Mouse (Mus musculus) thymus, adult 2 months (tissue): ENCODE measurements around the gene Nr4a2. TPM values are rescaled to one million over a fixed set of nuclear protein-coding genes. Genes with fewer than 3 reads are reported as not detected.

Experiments
- DNase-seq: peaks from one replicate; pipeline ENCODE4 v3.0.0; 2021
- H3K27ac ChIP-seq: fragments of 200-500 bp; 2 replicates; pipeline ENCODE4 v1.5.1; 2012; ENCODE audit warnings: low read length, control low read depth; ENCODE audit not compliant: control insufficient read depth, insufficient read depth
- H3K27me3 ChIP-seq: fragments of 200-500 bp; 2 replicates; pipeline ENCODE4 v1.6.1; 2012; ENCODE audit warnings: mild to moderate bottlenecking, low read length, moderate library complexity, mixed read lengths; ENCODE audit not compliant: control insufficient read depth, insufficient read depth
- H3K36me3 ChIP-seq: fragments of 200-500 bp; 2 replicates; pipeline ENCODE4 v1.6.1; 2012; ENCODE audit warnings: mild to moderate bottlenecking, low read length, moderate library complexity; ENCODE audit not compliant: control insufficient read depth, insufficient read depth
- H3K4me1 ChIP-seq: fragments of 200-500 bp; replicated peaks from 2 replicates; pipeline ENCODE4 v1.6.1; 2012; ENCODE audit warnings: low read length; ENCODE audit not compliant: control insufficient read depth, insufficient read depth
- H3K4me3 ChIP-seq: fragments of 200-500 bp; 2 replicates; pipeline ENCODE4 v1.5.1; 2012; ENCODE audit warnings: mild to moderate bottlenecking, low read length, control low read depth, moderate library complexity; ENCODE audit not compliant: control insufficient read depth, insufficient read depth
- CTCF ChIP-seq: fragments of 200-500 bp; IDR thresholded peaks from 2 replicates; pipeline ENCODE4 v1.5.1; 2012; ENCODE audit warnings: mild to moderate bottlenecking, control low read depth, low read length, moderate library complexity, borderline replicate concordance; ENCODE audit not compliant: control insufficient read depth, poor library complexity, insufficient read depth; ENCODE audit errors: extremely low read depth
- POLR2A ChIP-seq: fragments of 200-500 bp; IDR thresholded peaks from 2 replicates; pipeline ENCODE4 v1.6.1; 2012; ENCODE audit warnings: mild to moderate bottlenecking, low read length, control low read depth, moderate library complexity; ENCODE audit not compliant: control insufficient read depth, poor library complexity, insufficient read depth; ENCODE audit errors: extremely low read depth
- WGBS: fragments of 180-500 bp; shearing (Covaris S2); methylation state at CpG from one replicate; pipeline ENCODE4 v1.1.7; 2018; 5-methylcytosine and 5-hydroxymethylcytosine counted together
- polyA plus RNA-seq: library from polyadenylated mRNA; depleted of rRNA; stranded (reverse); fragments of >200 nt; gene quantifications from 2 replicates; pipeline ENCODE4 v1.2.3, GENCODE M21; 2012; rRNA removed

Nr4a2 gene
- polyA plus RNA-seq, 1 experiment = 2.0 TPM

GRCm38 (mm10) chr2:57103845-57104660, 19.8 kb downstream of the Nr4a2 start:
- H3K27ac ChIP-seq = no peak overlapping the region
- H3K4me3 ChIP-seq = no peak overlapping the region
- WGBS = 5% methylated on average over 26 of the region's 26 CpGs
- peaks cover 12% of the 10 kb centered on the region for H3K27me3 ChIP-seq
- no peak for DNase-seq
- peaks cover 3% of the 10 kb centered on the region; the same call in 1 of the 2 replicates for H3K4me1 ChIP-seq
- no peak for TF ChIP-seq POLR2A
- no peak for TF ChIP-seq CTCF
- no peaks in the 10 kb centered on the region for H3K36me3 ChIP-seq

- Histone ChIP-seq H3K4me1 (peaks cover 3% of the 10 kb centered on the region; the same call in 1 of the 2 replicates), H3K36me3 (no peaks in the 10 kb centered on the region), H3K27me3 (peaks cover 12% of the 10 kb centered on the region), H3K27ac (no peak overlapping the region), H3K4me3 (no peak overlapping the region)
- WGBS = 5% methylated on average over 36 of the region's 37 CpGs
- DNase-seq = no peak
- TF ChIP-seq POLR2A (no peak), CTCF (no peak)
Measured at GRCm38 (mm10) chr2:57102856-57103844, 20.7 kb downstream of the Nr4a2 start.

GRCm38 (mm10) chr2:57102091-57102855, 21.5 kb downstream of the Nr4a2 start:
- TF ChIP-seq POLR2A (no peak), CTCF (no peak)
- no peak overlapping the region for H3K4me3 ChIP-seq
- H3K27ac ChIP-seq = no peak overlapping the region
- H3K27me3 ChIP-seq = peaks cover 16% of the 10 kb centered on the region
- WGBS = 5% methylated on average over 51 of the region's 51 CpGs
- no peak for DNase-seq
- H3K36me3 ChIP-seq = no peaks in the 10 kb centered on the region
- H3K4me1 ChIP-seq = peaks cover 3% of the 10 kb centered on the region; the same call in 1 of the 2 replicates

- H3K4me3 ChIP-seq = no peak overlapping the region
- no peak for TF ChIP-seq POLR2A
- no peak for TF ChIP-seq CTCF
- peaks cover 14% of the 10 kb centered on the region for H3K27me3 ChIP-seq
- WGBS = 84% methylated on average over 3 of the region's 3 CpGs
- H3K27ac ChIP-seq = no peak overlapping the region
- peaks cover 3% of the 10 kb centered on the region; the same call in 1 of the 2 replicates for H3K4me1 ChIP-seq
- no peaks in the 10 kb centered on the region for H3K36me3 ChIP-seq
- DNase-seq = no peak
Measured at GRCm38 (mm10) chr2:57100241-57100640, 23.6 kb downstream of the Nr4a2 start.

GRCm38 (mm10) chr2:57072452-57072851, 51.4 kb downstream of the Nr4a2 start:
- Histone ChIP-seq H3K27me3 (no peaks in the 10 kb centered on the region), H3K4me3 (no peak overlapping the region), H3K27ac (no peak overlapping the region), H3K4me1 (no peaks in the 10 kb centered on the region), H3K36me3 (no peaks in the 10 kb centered on the region)
- 85% methylated on average over 9 of the region's 9 CpGs for WGBS
- DNase-seq = no peak
- TF ChIP-seq POLR2A = no peak
- TF ChIP-seq CTCF = no peak

- no peak for DNase-seq
- no peaks in the 10 kb centered on the region for H3K36me3 ChIP-seq
- no peaks in the 10 kb centered on the region for H3K4me1 ChIP-seq
- TF ChIP-seq CTCF = no peak
- 90% methylated on average over 1 of the region's 1 CpGs for WGBS
- no peak overlapping the region for H3K4me3 ChIP-seq
- no peak overlapping the region for H3K27ac ChIP-seq
- no peaks in the 10 kb centered on the region for H3K27me3 ChIP-seq
Measured at GRCm38 (mm10) chr2:57063480-57063879, 60.3 kb downstream of the Nr4a2 start.

Other genes with a start within 250 kb of the Nr4a2 start
- gene Gpd2, start 113.6 kb upstream of the Nr4a2 start, polyA plus RNA-seq = 10.0 and 14.6 TPM in 2 replicates